Mouse (Mus musculus) neural tube, embryonic 14.5 days (tissue): Measurements from ENCODE around the gene Slc6a11. TPM values are rescaled to one million over a fixed set of nuclear protein-coding genes. Genes with fewer than 3 reads are reported as not detected.

Experiments
- polyA plus RNA-seq: library from polyadenylated mRNA; unstranded; fragments of >200 nt; fragmentation: Nextera tagmentation; extraction: Ambion mirVana; gene quantifications from 2 replicates; pipeline ENCODE4 v1.2.1, GENCODE M21; 2014

The Slc6a11 gene
- polyA plus RNA-seq, 1 experiment from 2014 or later = 80.8 TPM

Other genes starting within 250 kb of the Slc6a11 start
- gene Atp2b2, start 88.6 kb upstream of the Slc6a11 start, polyA plus RNA-seq = 35.2 and 38.6 TPM in 2 replicates
- 122 and 156 TPM in 2 replicates for gene Slc6a1, start 151.4 kb downstream of the Slc6a11 start, polyA plus RNA-seq